14 mouse cellular contexts compared by ENCODE assay signal in the genomic region with DNA sequence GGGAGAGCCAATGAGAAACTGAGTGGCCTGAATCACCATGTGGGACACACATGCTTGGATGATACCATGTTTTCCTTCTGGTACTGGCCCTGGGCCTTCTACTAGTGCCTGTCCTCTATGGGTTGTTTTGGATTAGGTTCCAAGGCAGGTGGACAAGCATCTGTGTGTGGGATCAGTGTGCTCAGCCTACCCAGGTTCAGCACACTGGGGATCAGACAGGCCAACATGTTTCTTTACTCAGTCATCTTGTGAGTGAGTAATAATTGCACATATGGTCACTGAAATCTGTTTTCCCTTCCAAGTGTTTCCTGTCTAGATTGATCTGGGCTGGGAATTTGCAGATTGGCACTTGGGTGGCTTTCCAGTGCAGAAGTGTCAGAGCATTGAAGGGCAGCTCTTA.
DNase-seq lines count a peak whose midpoint lies in the region; ATAC-seq lines count a peak whose summit lies in the region.
"Had no signal": no experiment of that assay in that cellular context is flagged by ENCODE, and none has a peak within 500 bp of the region (broad histone marks: within the 10 kb centered on the region; RNA-seq: fewer than 3 reads in every experiment).

No protein-coding gene starts in this region.

- ATAC-seq in forebrain, embryonic 14.5 days: peak; percentile 82
- ATAC-seq in forebrain, embryonic 11.5 days (replicated peaks; ENCODE audit: low FRiP score): no peak
- ATAC-seq in embryonic facial prominence, embryonic 14.5 days (ENCODE audit: low read depth): peak; percentile 44; the same call in 1 of the 2 replicates

- no peak overlapping the region for H3K9ac ChIP-seq in forebrain, embryonic 14.5 days (ENCODE audit: low read length)
- no peak overlapping the region for H3K9ac ChIP-seq in forebrain, embryonic 11.5 days (ENCODE audit: low read length)
- H3K9ac ChIP-seq in embryonic facial prominence, embryonic 14.5 days (ENCODE audit: low read depth, low read length): no peak overlapping the region
- H3K9ac ChIP-seq: limb, embryonic 15.5 days; lung, embryonic 15.5 days; midbrain, embryonic 12.5 days had no signal

- H3K4me1 ChIP-seq in forebrain, embryonic 14.5 days (ENCODE audit: control insufficient read depth, insufficient read depth, low read length): no peaks in the 10 kb centered on the region
- no peaks in the 10 kb centered on the region for H3K4me1 ChIP-seq in forebrain, embryonic 11.5 days (replicated peaks; ENCODE audit: control insufficient read depth, insufficient read depth, low read length)
- H3K4me1 ChIP-seq in embryonic facial prominence, embryonic 14.5 days (ENCODE audit: control insufficient read depth, insufficient read depth, low read length): peaks cover 9% of the 10 kb centered on the region; the same call in 1 of the 2 replicates
- H3K4me1 ChIP-seq in midbrain, embryonic 10.5 days: 0 out of 2 replicates have a peak, but pooled peaks cover 2% of the 10 kb centered on the region
- H3K4me1 ChIP-seq: midbrain, embryonic 12.5 days had no signal

- no peak overlapping the region for H3K4me2 ChIP-seq in forebrain, embryonic 14.5 days (ENCODE audit: low read length)
- no peak overlapping the region for H3K4me2 ChIP-seq in forebrain, embryonic 11.5 days (ENCODE audit: low read depth, low read length, severe bottlenecking)
- H3K4me2 ChIP-seq in embryonic facial prominence, embryonic 14.5 days (ENCODE audit: low read depth, low read length): no peak overlapping the region
- H3K4me2 ChIP-seq: limb, embryonic 15.5 days; lung, embryonic 15.5 days; midbrain, embryonic 12.5 days had no signal

- peak overlapping the region; percentile 34; the same call in 1 of the 2 replicates for H3K27ac ChIP-seq in forebrain, embryonic 14.5 days (ENCODE audit: low read depth, low read length)
- no peak overlapping the region for H3K27ac ChIP-seq in forebrain, embryonic 11.5 days (ENCODE audit: low read depth, low read length)
- no peak overlapping the region for H3K27ac ChIP-seq in embryonic facial prominence, embryonic 14.5 days (replicated peaks; ENCODE audit: low read depth, low read length)
- H3K27ac ChIP-seq in midbrain, embryonic 10.5 days (replicated peaks): no peak overlapping the region
- H3K27ac ChIP-seq: limb, embryonic 15.5 days; lung, embryonic 15.5 days; midbrain, embryonic 12.5 days had no signal

- H3K4me3 ChIP-seq in forebrain, embryonic 14.5 days (ENCODE audit: low read depth, low read length): no peak overlapping the region
- no peak overlapping the region for H3K4me3 ChIP-seq in forebrain, embryonic 11.5 days (ENCODE audit: low read depth, low read length)
- no peak overlapping the region for H3K4me3 ChIP-seq in embryonic facial prominence, embryonic 14.5 days (ENCODE audit: low read depth, low read length)
- H3K4me3 ChIP-seq in midbrain, embryonic 10.5 days: no peak overlapping the region
- H3K4me3 ChIP-seq: limb, embryonic 15.5 days; lung, embryonic 15.5 days; midbrain, embryonic 12.5 days had no signal

- no peaks in the 10 kb centered on the region for H3K27me3 ChIP-seq in forebrain, embryonic 14.5 days (replicated peaks; ENCODE audit: control insufficient read depth, insufficient read depth, low read length)
- H3K27me3 ChIP-seq in forebrain, embryonic 11.5 days (ENCODE audit: control insufficient read depth, insufficient read depth, low read length): no peaks in the 10 kb centered on the region
- no peaks in the 10 kb centered on the region for H3K27me3 ChIP-seq in embryonic facial prominence, embryonic 14.5 days (replicated peaks; ENCODE audit: control insufficient read depth, insufficient read depth, low read length)
- no peaks in the 10 kb centered on the region for H3K27me3 ChIP-seq in midbrain, embryonic 10.5 days (ENCODE audit: low read depth, poor library complexity, severe bottlenecking)
- H3K27me3 ChIP-seq: limb, embryonic 15.5 days; lung, embryonic 15.5 days; midbrain, embryonic 12.5 days had no signal

- H3K36me3 ChIP-seq in forebrain, embryonic 14.5 days (ENCODE audit: control insufficient read depth, insufficient read depth, low read length): no peaks in the 10 kb centered on the region
- H3K36me3 ChIP-seq in forebrain, embryonic 11.5 days (ENCODE audit: control insufficient read depth, insufficient read depth, low read length): no peaks in the 10 kb centered on the region
- no peaks in the 10 kb centered on the region for H3K36me3 ChIP-seq in embryonic facial prominence, embryonic 14.5 days (ENCODE audit: control insufficient read depth, insufficient read depth, low read length)
- H3K36me3 ChIP-seq in midbrain, embryonic 10.5 days: no peaks in the 10 kb centered on the region
- H3K36me3 ChIP-seq: G1E; limb, embryonic 15.5 days; lung, embryonic 15.5 days; midbrain, embryonic 12.5 days had no signal

- H3K9me3 ChIP-seq in forebrain, embryonic 14.5 days (replicated peaks; ENCODE audit: control insufficient read depth, low read length): no peaks in the 10 kb centered on the region
- H3K9me3 ChIP-seq in forebrain, embryonic 11.5 days (ENCODE audit: control insufficient read depth, low read length): no peaks in the 10 kb centered on the region
- H3K9me3 ChIP-seq in embryonic facial prominence, embryonic 14.5 days (ENCODE audit: control insufficient read depth, low read length): no peaks in the 10 kb centered on the region
- H3K9me3 ChIP-seq in midbrain, embryonic 10.5 days (replicated peaks): no peaks in the 10 kb centered on the region
- H3K9me3 ChIP-seq: G1E; limb, embryonic 15.5 days; lung, embryonic 15.5 days; midbrain, embryonic 12.5 days had no signal

- DNase-seq in forebrain, embryonic 14.5 days (ENCODE audit: low spot score): peak; percentile 61
- no peak for DNase-seq in forebrain, embryonic 11.5 days (ENCODE audit: low spot score)
- peak; percentile 77 for DNase-seq in cerebellum, adult 11-12 months
- peak; percentile 36 for DNase-seq in embryonic facial prominence, embryonic 14.5 days (ENCODE audit: low spot score)
- DNase-seq in layer of hippocampus, adult 9-10 months (ENCODE audit: low spot score): peak; percentile 62
- no peak for DNase-seq in midbrain, embryonic 10.5 days (ENCODE audit: low spot score)
- DNase-seq in thymus, postnatal 14 days: no peak
- no peak for DNase-seq in frontal cortex, adult 2 months (ENCODE audit: extremely low spot score in 1 of 2, low spot score in 1 of 2)
- DNase-seq: gastrocnemius, postnatal 36 days; kidney, postnatal 25 days had no signal

Comparison
In these comparisons a context has a peak if more than half of its experiments do, and no peak if none do; other contexts are left out.
1. DNase-seq: peak in forebrain, embryonic 14.5 days (single experiment), cerebellum, adult 11-12 months (single experiment), embryonic facial prominence, embryonic 14.5 days (single experiment) and layer of hippocampus, adult 9-10 months (single experiment); none in forebrain, embryonic 11.5 days (single experiment), midbrain, embryonic 10.5 days (single experiment), thymus, postnatal 14 days (single experiment) and frontal cortex, adult 2 months (0 of 2).